Mouse (Mus musculus) forebrain, embryonic 16.5 days (tissue): Measurements from ENCODE around the gene Gse1. TPM values are rescaled to one million over a fixed set of nuclear protein-coding genes. Genes with fewer than 3 reads are reported as not detected.
A peak's percentile ranks its signal among the peaks of the same experiment; 100 is the strongest.

Experiments
- ATAC-seq: fragments of 200-750 bp; cut with Nextera tagmentation; 2 replicates; pipeline ENCODE4 v1.8.0; 2017; ENCODE audit warnings: mild to moderate bottlenecking, moderate library complexity
- H3K27ac ChIP-seq: fragments of 300-500 bp; sonication (generic); 2 replicates; pipeline ENCODE4 v1.5.1; 2014; ENCODE audit warnings: low read length, control low read depth
- H3K27me3 ChIP-seq: fragments of 300-500 bp; sonication (generic); replicated peaks from 2 replicates; pipeline ENCODE4 v1.6.1; 2014; ENCODE audit warnings: low read length; ENCODE audit not compliant: control insufficient read depth, insufficient read depth
- H3K36me3 ChIP-seq: fragments of 300-500 bp; sonication (generic); 2 replicates; pipeline ENCODE4 v1.6.1; 2014; ENCODE audit not compliant: control insufficient read depth, insufficient read depth
- H3K4me1 ChIP-seq: fragments of 300-500 bp; sonication (generic); replicated peaks from 2 replicates; pipeline ENCODE4 v1.6.1; 2014; ENCODE audit warnings: low read length; ENCODE audit not compliant: control insufficient read depth, insufficient read depth
- H3K4me2 ChIP-seq: fragments of 300-500 bp; sonication (generic); 2 replicates; pipeline ENCODE4 v1.6.1; 2014; ENCODE audit warnings: mild to moderate bottlenecking, low read length, control low read depth
- H3K4me3 ChIP-seq: fragments of 300-500 bp; sonication (generic); replicated peaks from 2 replicates; pipeline ENCODE4 v1.5.1; 2014; ENCODE audit warnings: mild to moderate bottlenecking, low read length, control low read depth
- H3K9ac ChIP-seq: fragments of 300-500 bp; sonication (generic); replicated peaks from 2 replicates; pipeline ENCODE4 v1.6.1; 2014; ENCODE audit warnings: low read depth, low read length, control low read depth
- H3K9me3 ChIP-seq: fragments of 300-500 bp; sonication (generic); 2 replicates; pipeline ENCODE4 v1.6.1; 2016; ENCODE audit warnings: low read length; ENCODE audit not compliant: control insufficient read depth
- WGBS: fragments of 180-500 bp; shearing (Covaris S2); extraction: QIAGEN DNeasy Blood & Tissue Kit; methylation state at CpG from one replicate; pipeline ENCODE4 v1.1.7; 2014; 5-methylcytosine and 5-hydroxymethylcytosine counted together
- polyA plus RNA-seq: library from polyadenylated mRNA; unstranded; fragments of >200 nt; fragmentation: Nextera tagmentation; extraction: Ambion mirVana; gene quantifications from 2 replicates; pipeline ENCODE4 v1.2.1, GENCODE M21; 2015

Gse1 gene
- polyA plus RNA-seq, 1 experiment from 2014 or later: 34.9 TPM

GRCm38 (mm10) chr8:120473729-120474364, 245.6 kb downstream of the Gse1 start:
- no peaks in the 10 kb centered on the region for H3K27me3 ChIP-seq
- H3K9me3 ChIP-seq: no peaks in the 10 kb centered on the region
- H3K4me3 ChIP-seq: no peak overlapping the region
- peaks cover 36% of the 10 kb centered on the region for H3K4me1 ChIP-seq
- no peak for ATAC-seq
- no peak overlapping the region for H3K9ac ChIP-seq
- no peaks in the 10 kb centered on the region for H3K36me3 ChIP-seq
- 86% methylated on average over 13 of the region's 13 CpGs for WGBS
- H3K27ac ChIP-seq: no peak overlapping the region
- H3K4me2 ChIP-seq: no peak overlapping the region

GRCm38 (mm10) chr8:120474496-120475235, 246.4 kb downstream of the Gse1 start:
- Histone ChIP-seq H3K36me3 (no peaks in the 10 kb centered on the region), H3K27me3 (no peaks in the 10 kb centered on the region), H3K4me2 (no peak overlapping the region), H3K27ac (no peak overlapping the region), H3K4me1 (peaks cover 36% of the 10 kb centered on the region), H3K9ac (no peak overlapping the region), H3K9me3 (no peaks in the 10 kb centered on the region), H3K4me3 (no peak overlapping the region)
- 85% methylated on average over 11 of the region's 11 CpGs for WGBS
- no peak for ATAC-seq

GRCm38 (mm10) chr8:120475462-120476201, 247.4 kb downstream of the Gse1 start:
- Histone ChIP-seq H3K9me3 (no peaks in the 10 kb centered on the region), H3K27ac (no peak overlapping the region), H3K27me3 (no peaks in the 10 kb centered on the region), H3K4me2 (no peak overlapping the region), H3K36me3 (no peaks in the 10 kb centered on the region), H3K9ac (no peak overlapping the region), H3K4me3 (no peak overlapping the region), H3K4me1 (peaks cover 36% of the 10 kb centered on the region)
- 76% methylated on average over 10 of the region's 10 CpGs for WGBS
- ATAC-seq: no peak

- Histone ChIP-seq H3K27me3 (no peaks in the 10 kb centered on the region), H3K4me2 (no peak overlapping the region), H3K4me3 (no peak overlapping the region), H3K9me3 (no peaks in the 10 kb centered on the region), H3K4me1 (peaks cover 23% of the 10 kb centered on the region), H3K9ac (peak overlapping the region; percentile 35; the same call in 1 of the 2 replicates), H3K27ac (peak overlapping the region; percentile 70), H3K36me3 (no peaks in the 10 kb centered on the region)
- WGBS: 10% methylated on average over 25 of the region's 25 CpGs
- ATAC-seq: peak; percentile 58
Observed at GRCm38 (mm10) chr8:120476711-120477575, 248.7 kb downstream of the Gse1 start.

- ATAC-seq: no peak
- no peaks in the 10 kb centered on the region for H3K9me3 ChIP-seq
- no peak overlapping the region for H3K9ac ChIP-seq
- no peak overlapping the region for H3K4me3 ChIP-seq
- no peak overlapping the region for H3K27ac ChIP-seq
- 88% methylated on average over 11 of the region's 11 CpGs for WGBS
- no peaks in the 10 kb centered on the region for H3K27me3 ChIP-seq
- no peaks in the 10 kb centered on the region for H3K36me3 ChIP-seq
- peaks cover 18% of the 10 kb centered on the region for H3K4me1 ChIP-seq
- H3K4me2 ChIP-seq: no peak overlapping the region
Observed at GRCm38 (mm10) chr8:120478754-120479153, 250.5 kb downstream of the Gse1 start.

GRCm38 (mm10) chr8:120479691-120480090, 251.4 kb downstream of the Gse1 start:
- Histone ChIP-seq H3K4me3 (no peak overlapping the region), H3K9me3 (no peaks in the 10 kb centered on the region), H3K36me3 (no peaks in the 10 kb centered on the region), H3K27me3 (no peaks in the 10 kb centered on the region), H3K27ac (no peak overlapping the region), H3K4me1 (peaks cover 27% of the 10 kb centered on the region), H3K9ac (no peak overlapping the region), H3K4me2 (no peak overlapping the region)
- no peak for ATAC-seq
- WGBS: 90% methylated on average over 4 of the region's 4 CpGs

GRCm38 (mm10) chr8:120482015-120482689, 253.9 kb downstream of the Gse1 start:
- no peak for ATAC-seq
- Histone ChIP-seq H3K27me3 (no peaks in the 10 kb centered on the region), H3K36me3 (no peaks in the 10 kb centered on the region), H3K9ac (no peak overlapping the region), H3K4me3 (no peak overlapping the region), H3K27ac (no peak overlapping the region), H3K9me3 (no peaks in the 10 kb centered on the region), H3K4me1 (peaks cover 39% of the 10 kb centered on the region), H3K4me2 (no peak overlapping the region)
- 82% methylated on average over 9 of the region's 9 CpGs for WGBS

GRCm38 (mm10) chr8:120484460-120484859, 256.2 kb downstream of the Gse1 start:
- no peaks in the 10 kb centered on the region for H3K36me3 ChIP-seq
- 0 out of 2 replicates have a peak overlapping the region, but pooled peaks have one; percentile 26 for H3K9ac ChIP-seq
- H3K4me1 ChIP-seq: peaks cover 39% of the 10 kb centered on the region
- no peaks in the 10 kb centered on the region for H3K27me3 ChIP-seq
- peak overlapping the region; percentile 77 for H3K27ac ChIP-seq
- 0 out of 2 replicates have a peak, but pooled peaks have one; percentile 15 for ATAC-seq
- no peak overlapping the region for H3K4me3 ChIP-seq
- no peak overlapping the region for H3K4me2 ChIP-seq
- WGBS: 13% methylated on average over 6 of the region's 6 CpGs
- H3K9me3 ChIP-seq: no peaks in the 10 kb centered on the region
